Mouse (Mus musculus): Measurements from ENCODE around the gene Mapk7. TPM values are rescaled to one million over a fixed set of nuclear protein-coding genes. Genes with fewer than 3 reads are reported as not detected.

The Mapk7 gene
- total RNA-seq, 2 experiments from 2014 or later = 26.2 to 28.5 TPM

DNA sequence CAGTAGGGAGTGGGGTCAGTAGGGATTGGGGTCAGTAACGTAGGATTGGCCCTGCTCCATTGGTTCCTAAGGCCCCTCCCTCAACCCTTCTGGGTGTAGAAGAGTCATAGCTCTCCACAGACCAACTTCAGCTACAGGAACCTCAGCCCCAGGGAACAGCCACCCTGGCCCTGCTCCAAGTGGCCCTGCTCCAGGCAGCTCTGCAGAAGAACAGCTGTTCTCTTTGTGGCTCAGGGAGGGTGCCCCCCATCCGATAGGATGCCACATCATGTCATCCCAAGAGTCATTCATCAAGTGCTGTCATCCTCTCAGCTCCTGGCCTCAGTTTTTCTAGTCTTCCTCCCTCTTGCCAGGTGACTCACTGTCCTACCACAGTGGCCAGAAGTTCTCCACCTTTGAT, 6.8 kb downstream of the Mapk7 start:
- Histone ChIP-seq H3K4me3 (no peak overlapping the region), H3K27ac (peak overlapping the region; percentile 33; the same call in 1 of the 2 replicates)
- peak in 1 of 2 experiments; percentile 60 for DNase-seq (ENCODE audit: low spot score in 2 of 2)
- no peak for TF ChIP-seq CTCF (conservative IDR thresholded peaks at IDR 0.05)

DNA sequence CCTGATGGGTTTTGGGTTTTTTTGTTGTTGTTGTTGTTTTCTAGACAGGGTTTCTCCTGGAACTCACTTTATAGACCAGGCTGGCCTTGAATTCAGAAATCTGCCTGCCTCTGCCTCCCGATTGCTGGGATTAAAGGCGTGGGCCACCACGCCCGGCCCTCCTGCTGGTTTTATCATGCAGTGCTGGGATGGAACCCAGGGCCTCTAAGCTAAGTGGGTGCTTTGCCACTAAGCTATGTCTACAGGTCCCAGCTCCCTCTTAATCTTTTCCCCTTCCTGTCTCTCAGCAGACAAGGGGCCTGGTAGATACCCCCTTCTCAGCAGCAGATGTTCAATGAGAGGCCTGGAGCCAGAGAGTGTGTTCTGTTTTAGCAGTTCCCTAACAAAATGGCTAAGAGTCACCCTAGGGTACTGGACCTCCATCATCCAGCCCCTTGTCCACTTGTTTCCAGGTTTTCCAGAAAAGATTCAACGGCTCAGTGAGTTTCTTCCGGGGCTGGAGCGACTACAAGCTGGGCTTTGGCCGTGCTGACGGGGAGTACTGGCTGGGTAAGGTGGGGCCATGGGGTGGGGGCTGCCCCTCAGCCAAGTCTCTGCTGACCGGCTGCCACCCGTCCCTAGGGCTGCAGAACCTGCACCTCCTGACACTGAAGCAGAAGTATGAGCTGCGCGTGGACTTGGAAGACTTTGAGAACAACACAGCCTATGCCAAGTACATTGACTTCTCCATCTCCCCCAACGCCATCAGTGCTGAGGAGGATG, 7.6 kb downstream of the Mapk7 start:
- H3K27ac ChIP-seq = peak overlapping the region; percentile 90
- no peak for TF ChIP-seq CTCF (conservative IDR thresholded peaks at IDR 0.05)
- no peak for DNase-seq (ENCODE audit: low spot score in 2 of 2)
- H3K4me3 ChIP-seq = no peak overlapping the region

DNA sequence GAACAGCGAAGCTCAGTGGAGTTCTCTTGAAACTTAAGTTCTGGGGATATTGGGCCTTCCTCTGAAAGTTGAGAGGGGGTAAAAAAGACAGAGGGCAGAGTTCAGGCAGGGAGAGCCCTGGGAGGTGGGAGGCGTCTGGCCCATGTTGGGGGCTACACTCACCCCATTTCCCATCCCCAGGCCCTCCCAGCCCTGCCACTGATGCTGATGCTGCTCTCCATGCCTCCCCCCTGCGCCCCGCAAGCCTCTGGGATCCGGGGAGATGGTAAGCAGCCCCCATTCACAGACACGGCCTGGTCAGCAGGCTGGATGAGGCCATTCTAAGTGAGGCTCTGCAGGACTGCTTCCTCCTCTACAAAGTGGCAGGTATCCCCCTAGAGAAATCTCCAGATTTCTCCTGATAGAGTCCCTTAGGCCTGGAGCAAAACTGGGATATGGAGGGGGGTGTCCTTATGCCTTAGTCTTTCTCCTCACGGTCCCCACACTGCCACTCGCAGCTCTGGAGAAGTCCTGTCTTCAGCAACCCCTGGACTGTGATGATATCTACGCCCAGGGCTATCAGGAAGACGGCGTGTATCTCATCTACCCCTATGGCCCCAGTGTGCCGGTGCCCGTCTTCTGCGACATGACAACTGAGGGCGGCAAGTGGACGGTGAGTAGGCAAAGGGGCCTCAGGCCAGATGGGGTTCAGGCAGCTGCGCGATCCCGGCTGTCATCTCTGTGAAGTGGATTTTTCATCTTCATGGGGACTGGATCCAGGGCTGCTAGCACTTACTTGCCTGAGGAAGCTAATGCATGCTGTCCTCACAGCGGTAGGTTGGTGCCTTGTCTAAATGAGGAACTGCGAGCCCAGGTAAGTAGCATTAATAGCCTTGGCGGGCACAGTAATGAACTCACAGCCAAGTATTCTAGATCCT, 8.4 kb downstream of the Mapk7 start:
- Histone ChIP-seq H3K4me3 (no peak overlapping the region), H3K27ac (peak overlapping the region; percentile 90)

DNA sequence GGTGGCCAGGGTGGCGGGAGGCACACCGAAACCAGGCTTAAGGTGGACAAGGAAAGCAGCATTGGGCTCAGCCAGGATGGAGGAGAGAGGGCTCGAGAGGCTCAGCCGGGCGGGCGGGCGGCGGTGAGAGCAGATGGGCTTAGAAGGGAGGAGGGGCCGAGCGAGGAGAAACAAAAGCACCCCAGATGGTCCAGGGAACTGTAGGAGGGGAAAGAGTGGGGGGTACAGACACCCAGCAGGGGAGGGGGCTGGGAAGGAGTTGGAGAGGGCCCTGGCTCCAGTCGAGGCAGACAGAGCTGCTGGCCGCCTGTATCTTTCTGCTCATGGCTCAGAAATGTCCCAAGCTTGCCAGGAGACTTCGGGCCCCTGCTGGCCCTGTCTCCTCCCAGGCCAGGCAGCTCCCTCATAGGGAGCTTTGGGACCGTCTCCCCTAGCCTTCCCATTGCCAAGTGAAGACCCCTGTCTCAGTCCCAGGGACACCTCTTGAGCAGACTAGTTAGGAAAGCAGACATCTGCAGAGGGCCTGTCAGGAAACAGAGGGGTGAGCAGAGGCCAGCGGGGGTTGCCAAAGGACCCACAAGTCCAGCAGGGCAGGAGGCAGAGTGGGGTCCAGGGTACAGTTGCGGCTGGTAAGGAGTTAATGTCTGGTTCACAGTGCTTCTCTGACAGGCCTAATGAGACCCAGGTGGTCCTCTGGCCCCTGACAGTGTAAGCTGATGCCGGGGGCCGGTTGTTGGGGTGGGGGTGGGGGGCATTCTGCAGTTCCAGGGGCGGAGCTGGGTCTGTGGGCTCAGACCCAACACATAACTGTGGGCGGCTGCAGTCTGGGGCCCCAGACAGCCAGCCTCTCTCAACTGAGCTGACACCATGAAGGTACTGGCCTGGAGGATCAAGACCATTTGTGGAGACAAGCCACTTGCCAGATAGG, 9.3 kb downstream of the Mapk7 start, which contains the start of gene Mfap4:
Gene Mfap4, plus strand, starts transcription at position 819 of the 928 bp plus-strand sequence.
- H3K27ac ChIP-seq = peak within 1 kb of the TSS; percentile 90
- TF ChIP-seq CTCF (conservative IDR thresholded peaks at IDR 0.05) = no peak
- DNase-seq (ENCODE audit: low spot score in 2 of 2) = peak; percentile 86 to 89
- peak within 1 kb of the TSS; percentile 29 for H3K4me3 ChIP-seq

More for the DNA sequence above, 8.4 kb downstream of the Mapk7 start:
- no peak for DNase-seq (ENCODE audit: low spot score in 2 of 2)
- no peak for TF ChIP-seq CTCF (conservative IDR thresholded peaks at IDR 0.05)

DNA sequence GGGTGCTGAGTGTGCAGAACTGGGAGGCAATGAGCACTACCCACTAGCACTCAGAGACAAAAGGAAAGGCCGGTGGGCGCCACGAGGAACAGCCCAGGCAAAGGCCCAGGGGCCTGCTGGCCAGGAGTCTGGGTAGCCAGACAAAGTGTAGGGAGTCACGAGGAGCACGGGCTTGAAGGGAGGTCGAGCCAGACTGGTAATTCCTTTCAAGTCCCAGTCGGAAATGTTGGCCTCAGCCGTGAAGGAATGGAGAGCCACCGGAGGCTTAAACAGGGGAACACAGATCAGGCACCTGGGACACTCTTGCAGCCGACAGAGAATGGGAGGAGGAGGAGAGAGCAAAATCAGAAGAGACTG, 10.0 kb downstream of the Mapk7 start:
- DNase-seq (ENCODE audit: low spot score in 2 of 2) = no peak
- TF ChIP-seq CTCF (conservative IDR thresholded peaks at IDR 0.05) = no peak
- Histone ChIP-seq H3K4me3 (peak overlapping the region; percentile 29), H3K27ac (peak overlapping the region; percentile 90)

DNA sequence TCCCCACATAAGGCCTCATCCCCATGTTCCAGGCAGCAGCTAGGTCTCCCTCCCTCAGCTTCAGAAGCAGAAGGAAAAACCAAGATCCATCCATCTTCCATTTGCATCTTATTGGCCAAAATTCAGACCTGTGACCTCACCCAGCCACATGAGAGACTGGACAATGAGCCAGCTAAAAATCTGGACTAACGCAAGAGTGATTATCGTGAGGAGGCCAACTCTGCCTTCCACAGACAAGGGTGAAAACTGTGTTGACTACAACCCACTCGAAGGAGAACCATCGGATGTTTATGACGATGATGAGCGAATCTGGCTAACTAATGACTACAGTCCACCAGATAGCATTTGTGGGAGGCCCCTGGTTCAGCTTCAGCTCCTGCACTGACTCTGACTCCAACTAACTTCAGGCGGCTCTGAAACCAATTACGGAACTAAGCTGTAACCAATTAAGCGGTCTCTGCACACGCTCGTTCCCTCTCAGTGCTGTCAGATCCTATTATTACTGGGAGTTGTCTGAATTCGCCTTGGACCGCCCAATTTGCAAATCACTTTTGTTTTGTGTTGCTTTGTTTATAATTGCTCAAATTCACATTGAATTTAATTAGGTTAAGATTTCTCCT, 10.9 kb downstream of the Mapk7 start:
- H3K4me3 ChIP-seq = no peak overlapping the region
- no peak for DNase-seq (ENCODE audit: low spot score in 2 of 2)
- no peak for TF ChIP-seq CTCF (conservative IDR thresholded peaks at IDR 0.05)
- H3K27ac ChIP-seq = peak overlapping the region; percentile 90; the same call in 1 of the 2 replicates

DNA sequence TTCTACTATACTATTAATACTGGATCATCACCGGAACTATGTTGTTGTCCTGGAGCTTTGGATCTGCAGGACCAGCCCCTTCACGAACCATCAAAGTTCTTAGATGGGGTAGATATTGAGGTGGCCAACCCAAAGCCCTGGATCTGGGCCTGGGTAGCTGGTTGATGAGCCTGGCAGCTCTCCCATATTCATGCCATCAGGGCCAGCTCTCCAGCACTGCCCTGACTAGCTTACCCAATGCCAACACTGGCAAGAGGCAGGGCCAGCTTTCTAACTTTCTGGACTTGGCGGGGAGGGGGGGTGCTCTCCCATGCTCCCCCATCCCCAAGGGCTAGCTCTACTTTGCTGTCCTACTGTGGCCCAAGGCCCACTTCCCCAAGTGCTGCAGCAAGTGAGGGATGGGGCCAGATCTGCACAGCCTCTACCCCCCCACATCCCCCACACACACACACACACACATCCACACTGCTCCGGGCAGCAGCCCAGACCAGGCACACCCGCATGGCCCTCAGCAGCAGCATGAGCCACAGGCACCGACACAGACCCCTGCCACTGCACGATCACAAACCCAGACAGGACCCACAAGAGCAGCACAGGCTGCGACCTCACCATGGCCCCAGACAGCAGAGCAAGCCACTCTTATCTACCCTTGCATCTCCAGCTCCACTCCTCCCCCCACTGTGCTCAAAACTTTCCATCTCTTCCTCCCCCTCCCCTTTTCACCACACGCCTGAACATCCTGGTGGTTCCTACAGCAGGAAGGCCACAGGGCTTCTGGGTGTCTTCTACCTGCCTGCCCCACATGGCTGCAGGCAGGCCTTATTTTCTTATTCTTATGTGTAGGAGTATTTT, 12.7 kb downstream of the Mapk7 start:
- DNase-seq (ENCODE audit: low spot score in 2 of 2) = no peak
- TF ChIP-seq CTCF (conservative IDR thresholded peaks at IDR 0.05) = no peak
- no peak overlapping the region for H3K4me3 ChIP-seq
- H3K27ac ChIP-seq = no peak overlapping the region

DNA sequence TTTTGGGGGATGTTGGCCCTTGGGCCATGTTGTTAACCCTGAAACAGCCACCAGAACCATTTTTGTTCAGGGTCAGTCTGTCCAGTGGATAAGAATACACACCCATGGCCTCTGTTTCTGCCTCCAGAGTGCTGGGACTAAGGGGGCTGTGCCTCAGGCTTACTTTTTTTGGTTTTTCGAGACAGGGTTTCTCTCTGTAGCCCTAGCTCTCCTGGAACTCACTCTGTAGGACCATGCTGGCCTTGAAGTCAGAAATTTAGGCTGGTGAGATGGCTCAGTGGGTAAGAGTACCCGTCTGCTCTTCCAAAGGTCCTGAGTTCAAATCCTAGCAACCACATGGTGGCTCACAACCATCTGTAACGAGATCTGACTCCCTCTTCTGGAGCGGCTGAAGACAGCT, 15.4 kb downstream of the Mapk7 start:
- Histone ChIP-seq H3K27ac (peak overlapping the region; percentile 77; the same call in 1 of the 2 replicates), H3K4me3 (no peak overlapping the region)
- TF ChIP-seq CTCF (conservative IDR thresholded peaks at IDR 0.05) = no peak
- no peak for DNase-seq (ENCODE audit: low spot score in 2 of 2)

DNA sequence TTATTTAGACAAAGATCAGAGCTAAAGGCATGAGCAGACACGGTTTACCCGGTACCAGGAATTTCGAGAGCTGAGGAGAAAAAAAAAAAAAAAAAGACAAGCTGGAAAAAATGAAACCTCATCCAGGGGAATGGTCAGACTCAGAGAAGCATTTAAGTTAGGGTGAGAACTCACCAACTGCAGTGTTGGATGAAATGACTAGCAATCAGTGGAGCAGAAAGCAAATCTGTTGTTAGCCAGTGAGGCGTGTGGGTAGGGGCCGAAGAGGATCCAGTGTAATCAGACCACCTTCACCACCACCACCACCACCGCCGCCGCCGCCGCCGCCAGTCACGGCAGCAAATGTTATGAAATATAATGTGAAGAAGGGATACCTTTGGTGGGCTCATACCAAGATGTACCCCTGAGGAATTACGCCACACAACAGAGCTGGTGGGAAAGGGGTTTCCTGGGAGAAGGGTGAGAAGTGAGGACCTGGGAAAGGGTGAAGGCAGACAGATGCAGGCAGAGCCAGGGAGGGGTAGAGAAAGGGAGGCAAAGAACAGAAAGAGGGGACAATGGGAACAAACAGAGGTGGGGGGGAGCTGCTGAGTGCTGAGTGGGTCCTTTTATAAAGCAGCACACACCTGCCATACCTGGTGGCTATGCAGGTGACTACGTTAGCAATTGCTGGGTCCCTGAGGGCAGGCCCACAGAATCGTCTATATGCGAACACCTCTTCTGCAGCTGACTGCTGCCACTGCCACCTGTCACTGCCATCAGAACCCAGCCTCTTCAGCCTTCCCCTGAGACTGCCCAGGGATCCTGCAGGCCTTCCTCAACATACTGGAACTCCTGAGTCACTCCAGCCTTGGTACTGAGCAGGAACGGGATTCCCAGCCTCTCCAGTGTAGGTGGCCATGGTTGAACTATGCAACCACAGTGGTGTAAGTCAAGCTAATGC, 16.4 kb downstream of the Mapk7 start:
- Histone ChIP-seq H3K4me3 (peak overlapping the region; percentile 46), H3K27ac (peak overlapping the region; percentile 77)
- TF ChIP-seq CTCF (conservative IDR thresholded peaks at IDR 0.05) = no peak
- no peak for DNase-seq (ENCODE audit: low spot score in 2 of 2)

DNA sequence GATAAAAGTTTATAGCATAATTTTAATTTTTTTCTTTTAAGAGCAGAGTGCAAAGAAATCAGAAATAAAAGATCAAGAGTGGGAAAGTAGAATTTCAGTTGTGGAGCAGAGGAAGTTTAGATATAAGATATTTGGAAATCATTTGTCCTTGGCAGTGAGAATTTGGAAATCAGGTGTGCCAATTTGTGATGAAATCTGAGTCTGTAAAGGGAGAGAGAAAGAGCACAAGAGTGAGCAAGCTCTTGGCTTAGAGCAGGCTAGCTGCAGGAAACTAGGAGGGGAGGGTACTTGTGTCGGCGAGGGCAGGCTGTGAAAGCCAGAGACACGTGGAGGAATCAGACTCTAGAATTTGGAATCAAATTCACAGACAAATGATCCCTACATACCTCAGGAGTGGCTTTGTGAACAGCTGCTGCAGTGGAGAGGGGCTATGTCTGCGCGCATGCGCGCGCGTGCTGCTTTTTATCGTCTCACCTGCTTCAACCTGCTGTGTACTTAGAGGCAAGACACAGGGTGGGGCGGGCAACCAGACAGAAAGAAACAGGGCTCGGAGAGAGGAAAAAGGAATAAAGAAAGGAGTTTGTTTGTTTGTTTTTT, 17.3 kb downstream of the Mapk7 start:
- TF ChIP-seq CTCF (conservative IDR thresholded peaks at IDR 0.05) = no peak
- H3K27ac ChIP-seq = peak overlapping the region; percentile 77
- peak overlapping the region; percentile 46 for H3K4me3 ChIP-seq
- no peak for DNase-seq (ENCODE audit: low spot score in 2 of 2)

Measured in layer of hippocampus, adult 2 months (tissue).